Mouse (Mus musculus) lung, postnatal 4 days (tissue): ENCODE results near the gene Nphs1.

Source experiments
- DNase-seq, 2 experiments: peaks; one replicate each; pipeline ENCODE4 v3.0.0; 2021

Nphs1 gene

GRCm38 (mm10) chr7:30457629-30458330 lies at the start of gene Nphs1, which contains the start of gene Kirrel2:
Nphs1 (plus strand) TSS chr7:30458315.
Kirrel2 (minus strand) TSS chr7:30457690.
- DNase-seq: no peak

- DNase-seq: no peak
Measured at GRCm38 (mm10) chr7:30408639-30409038, 49.5 kb upstream of the Nphs1 start.

GRCm38 (mm10) chr7:30409789-30410188 lies 48.3 kb upstream of the Nphs1 start:
- no peak for DNase-seq

GRCm38 (mm10) chr7:30411023-30411422 lies 47.1 kb upstream of the Nphs1 start:
- no peak for DNase-seq

GRCm38 (mm10) chr7:30412735-30413147 lies 45.4 kb upstream of the Nphs1 start:
- peak; percentile 45 to 50 for DNase-seq

GRCm38 (mm10) chr7:30413596-30413995 lies 44.5 kb upstream of the Nphs1 start, which contains the start of gene Tyrobp:
Tyrobp (plus strand) TSS chr7:30413760.
- DNase-seq: peak; percentile 55 to 56

GRCm38 (mm10) chr7:30417856-30418255 lies 40.3 kb upstream of the Nphs1 start:
- DNase-seq: peak in 1 of 2 experiments; percentile 38

GRCm38 (mm10) chr7:30419561-30420499 lies 38.3 kb upstream of the Nphs1 start, which contains the start of gene Hcst:
Hcst (minus strand) TSS chr7:30419854.
- DNase-seq: peak; percentile 56 to 62

GRCm38 (mm10) chr7:30420673-30421072 lies 37.4 kb upstream of the Nphs1 start:
- no peak for DNase-seq

GRCm38 (mm10) chr7:30421175-30421889 lies 36.8 kb upstream of the Nphs1 start, which contains the start of gene Nfkbid:
Nfkbid (plus strand) TSS chr7:30421732.
- DNase-seq: peak; percentile 77 to 83

- DNase-seq: peak; percentile 92
Measured at GRCm38 (mm10) chr7:30421890-30422435, 36.2 kb upstream of the Nphs1 start.

- DNase-seq: peak in 1 of 2 experiments; percentile 27
Measured at GRCm38 (mm10) chr7:30422560-30422959, 35.6 kb upstream of the Nphs1 start.

- peak in 1 of 2 experiments; percentile 48 for DNase-seq
Measured at GRCm38 (mm10) chr7:30423071-30423641, 35.0 kb upstream of the Nphs1 start.

GRCm38 (mm10) chr7:30429327-30429726 lies 28.8 kb upstream of the Nphs1 start:
- DNase-seq: no peak

- no peak for DNase-seq
Measured at GRCm38 (mm10) chr7:30430191-30430590, 27.9 kb upstream of the Nphs1 start.

- peak in 1 of 2 experiments; percentile 66 for DNase-seq
Measured at GRCm38 (mm10) chr7:30431793-30432192, 26.3 kb upstream of the Nphs1 start.

GRCm38 (mm10) chr7:30434238-30434637 lies 23.9 kb upstream of the Nphs1 start:
- peak in 1 of 2 experiments; percentile 72 for DNase-seq

GRCm38 (mm10) chr7:30434701-30435100 lies 23.4 kb upstream of the Nphs1 start:
- DNase-seq: no peak

GRCm38 (mm10) chr7:30435156-30435555 lies 23.0 kb upstream of the Nphs1 start:
- DNase-seq: no peak

- DNase-seq: no peak
Measured at GRCm38 (mm10) chr7:30436879-30437278, 21.2 kb upstream of the Nphs1 start.

- peak in 1 of 2 experiments; percentile 20 for DNase-seq
Measured at GRCm38 (mm10) chr7:30439734-30440133, 18.4 kb upstream of the Nphs1 start.

- peak; percentile 32 to 56 for DNase-seq
Measured at GRCm38 (mm10) chr7:30440697-30441096, 17.4 kb upstream of the Nphs1 start.
